Mouse (Mus musculus): ENCODE measurements around the gene Nthl1.

Nthl1 gene

GRCm38 (mm10) chr17:24625472-24625871, 7.0 kb upstream of the Nthl1 start:
- intact Hi-C loops (cut with DNase I), result no loop called here

DNA sequence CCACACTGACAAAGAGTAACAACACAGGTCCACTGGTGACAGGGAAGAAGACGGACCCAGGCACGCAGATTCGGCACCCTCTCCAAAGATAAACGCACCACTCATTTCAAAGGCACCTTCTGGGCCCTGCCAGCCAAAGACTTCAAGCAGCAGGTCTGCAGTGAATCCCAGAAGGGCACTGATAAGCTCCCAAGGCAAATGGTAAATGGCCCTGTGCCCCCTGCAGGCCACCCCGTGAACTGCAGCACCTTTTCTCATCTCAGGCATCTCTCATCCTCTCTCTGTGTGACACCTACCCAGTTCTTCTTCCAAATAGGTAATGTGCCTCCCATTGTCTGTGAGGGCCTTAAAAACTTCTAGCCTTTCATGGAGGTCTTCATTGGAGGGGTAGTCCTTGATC, 3.8 kb upstream of the Nthl1 start:
- intact Hi-C loops (cut with DNase I), result no loop called here

- intact Hi-C loops (cut with DNase I), result no loop called here
Measured at GRCm38 (mm10) chr17:24630072-24630471, 2.4 kb upstream of the Nthl1 start.

GRCm38 (mm10) chr17:24632813-24633449, 451 bp downstream of the Nthl1 start:
- intact Hi-C loops (cut with DNase I), result no loop called here

DNA sequence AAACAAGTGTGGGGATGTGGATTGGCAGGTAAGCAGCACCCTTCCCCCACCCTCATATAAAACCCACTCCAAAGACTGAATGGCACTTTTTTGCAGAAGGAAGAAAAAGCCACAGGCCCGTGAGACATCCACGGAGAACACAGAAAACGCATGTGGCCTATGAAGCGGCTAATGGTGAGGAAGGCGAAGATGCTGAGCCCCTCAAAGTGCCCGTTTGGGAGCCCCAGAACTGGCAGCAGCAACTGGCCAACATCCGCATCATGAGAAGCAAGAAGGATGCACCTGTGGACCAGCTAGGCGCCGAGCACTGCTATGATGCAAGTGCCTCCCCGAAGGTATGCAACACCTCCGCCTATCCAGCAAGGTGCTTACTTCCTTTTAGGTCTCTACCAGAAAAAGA, 1.4 kb downstream of the Nthl1 start:
- intact Hi-C loops (cut with DNase I), result no loop called here

GRCm38 (mm10) chr17:24635024-24635423, 2.5 kb downstream of the Nthl1 start:
- intact Hi-C loops (cut with DNase I), result no loop called here

DNA sequence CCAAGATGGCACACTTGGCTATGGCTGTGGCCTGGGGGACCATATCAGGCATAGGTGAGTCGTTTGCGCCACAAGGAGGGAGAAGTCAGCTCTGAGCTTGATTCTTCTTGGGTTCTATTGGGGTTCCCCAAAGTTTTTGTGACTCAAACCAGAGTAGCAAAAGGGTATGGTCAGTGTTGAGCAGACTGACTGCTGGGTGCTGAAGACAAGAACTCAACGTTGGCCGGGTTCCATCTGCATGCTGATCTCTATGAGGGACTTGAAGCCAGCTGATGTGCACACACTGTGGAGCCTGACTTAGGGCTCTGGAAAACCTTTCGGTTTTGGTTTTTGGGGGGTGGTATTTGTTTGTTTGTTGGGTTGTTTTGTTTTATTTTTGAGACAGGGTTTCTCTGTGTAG, 3.2 kb downstream of the Nthl1 start:
- intact Hi-C loops (cut with DNase I), result no loop called here

DNA sequence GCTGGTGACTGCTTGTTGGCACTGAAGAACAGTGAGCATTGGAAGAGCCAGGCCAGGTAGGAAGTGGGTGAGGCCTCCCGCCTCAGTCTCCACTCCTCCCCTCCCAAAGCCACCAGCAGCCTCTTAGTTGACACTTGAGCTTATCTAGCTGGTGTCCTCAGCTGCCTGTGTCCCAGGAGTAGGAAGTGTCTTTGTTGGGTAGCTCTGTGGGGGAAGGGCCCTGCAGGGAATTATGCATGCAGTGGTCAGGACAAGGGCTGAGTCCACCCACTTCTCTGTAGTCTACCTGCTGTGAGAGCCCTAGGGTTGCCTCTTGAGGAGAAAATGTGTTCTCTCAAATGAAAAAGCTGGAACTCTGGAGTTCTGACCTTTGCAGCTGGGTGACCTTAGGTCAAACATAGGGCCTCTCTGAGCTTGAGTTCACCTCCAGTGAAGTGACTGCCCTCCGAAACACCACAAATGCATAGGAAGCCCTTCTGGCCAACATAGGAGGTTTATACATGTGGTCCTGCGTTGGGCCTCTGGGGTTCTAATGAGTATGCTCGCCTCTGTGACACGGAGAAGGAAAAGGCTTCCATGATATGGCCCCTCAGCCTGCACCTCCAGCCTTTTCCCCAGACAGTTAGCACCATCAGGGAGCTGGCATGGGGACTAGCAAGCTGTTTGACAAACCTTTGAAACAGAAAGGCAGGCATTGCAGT, 4.5 kb downstream of the Nthl1 start:
- intact Hi-C loops (cut with DNase I), result no loop called here

GRCm38 (mm10) chr17:24638214-24638613, 5.7 kb downstream of the Nthl1 start:
- intact Hi-C loops (cut with DNase I), result no loop called here

DNA sequence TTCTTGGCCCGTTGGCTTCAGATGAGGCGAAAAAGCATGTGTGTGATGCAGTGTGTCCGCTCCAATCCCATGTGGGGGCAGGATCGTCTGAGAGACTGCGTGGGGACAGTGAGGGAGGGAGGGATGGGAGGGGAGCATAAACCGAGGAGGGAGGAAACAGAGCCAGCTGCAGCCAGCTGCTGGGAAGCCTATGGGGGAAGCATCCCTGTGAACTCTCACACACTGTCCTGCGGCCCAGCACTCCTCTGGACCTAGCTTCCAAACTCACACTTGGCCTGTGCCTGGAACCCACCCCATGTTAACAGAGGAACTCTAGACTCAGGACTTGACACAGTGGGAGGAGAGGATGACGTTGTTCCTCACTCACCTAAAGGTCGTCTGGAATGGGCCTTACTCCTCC, 6.4 kb downstream of the Nthl1 start:
- intact Hi-C loops (cut with DNase I), result no loop called here

DNA sequence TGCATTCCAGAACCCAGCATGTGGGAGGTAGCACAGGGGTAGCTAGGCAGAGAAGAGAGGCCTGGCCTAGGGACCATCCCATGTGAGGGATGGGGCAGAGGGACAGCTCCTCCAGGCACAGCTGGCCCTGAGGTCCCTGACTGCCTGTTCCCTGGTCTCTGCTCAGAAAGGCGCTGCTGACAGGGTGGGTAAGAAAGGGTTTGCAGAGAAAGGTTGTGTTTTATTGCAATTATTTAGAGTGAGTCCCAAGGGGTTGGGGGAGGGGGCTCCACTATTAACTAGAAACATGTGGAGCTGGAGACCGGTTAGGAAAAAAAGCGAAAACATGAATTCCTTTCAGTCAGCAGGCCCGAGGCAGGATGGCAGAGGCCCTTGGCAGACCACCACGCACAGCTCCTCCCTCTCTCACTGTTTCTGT, 7.1 kb downstream of the Nthl1 start:
- intact Hi-C loops (cut with DNase I), result no loop called here

GRCm38 (mm10) chr17:24640119-24640518, 7.6 kb downstream of the Nthl1 start:
- intact Hi-C loops (cut with DNase I), result no loop called here

- intact Hi-C loops (cut with DNase I), result no loop called here
Measured at GRCm38 (mm10) chr17:24640581-24640980, 8.1 kb downstream of the Nthl1 start.

GRCm38 (mm10) chr17:24641944-24642343, 9.5 kb downstream of the Nthl1 start:
- intact Hi-C loops (cut with DNase I), result no loop called here

DNA sequence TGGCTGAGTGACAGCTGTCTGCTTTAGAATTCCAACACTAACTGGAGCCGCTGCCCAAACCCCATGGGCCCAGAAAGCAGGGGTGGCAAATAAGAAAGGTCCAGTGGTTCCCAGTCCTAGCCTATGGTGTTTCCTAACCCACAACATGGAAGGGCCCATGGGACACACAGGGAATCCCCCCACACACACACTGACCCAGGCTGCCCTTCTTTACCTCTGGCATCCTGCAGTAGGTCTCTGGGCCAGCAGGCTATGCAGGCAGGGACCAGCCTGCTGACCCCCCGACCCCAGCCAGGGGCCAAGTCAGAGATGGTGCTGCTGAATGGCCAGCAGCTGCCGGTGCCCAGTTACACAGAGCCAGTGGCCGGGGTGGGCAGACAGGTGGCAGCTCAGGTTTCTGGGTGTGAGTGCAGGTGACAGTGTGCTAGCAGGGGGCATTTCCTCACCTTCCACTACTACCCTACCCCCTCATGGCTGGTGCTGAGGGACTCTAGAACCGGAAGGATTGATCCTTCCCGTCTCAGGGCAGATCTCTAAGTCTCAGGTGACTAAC, 10.4 kb downstream of the Nthl1 start:
- intact Hi-C loops (cut with DNase I), result no loop called here

DNA sequence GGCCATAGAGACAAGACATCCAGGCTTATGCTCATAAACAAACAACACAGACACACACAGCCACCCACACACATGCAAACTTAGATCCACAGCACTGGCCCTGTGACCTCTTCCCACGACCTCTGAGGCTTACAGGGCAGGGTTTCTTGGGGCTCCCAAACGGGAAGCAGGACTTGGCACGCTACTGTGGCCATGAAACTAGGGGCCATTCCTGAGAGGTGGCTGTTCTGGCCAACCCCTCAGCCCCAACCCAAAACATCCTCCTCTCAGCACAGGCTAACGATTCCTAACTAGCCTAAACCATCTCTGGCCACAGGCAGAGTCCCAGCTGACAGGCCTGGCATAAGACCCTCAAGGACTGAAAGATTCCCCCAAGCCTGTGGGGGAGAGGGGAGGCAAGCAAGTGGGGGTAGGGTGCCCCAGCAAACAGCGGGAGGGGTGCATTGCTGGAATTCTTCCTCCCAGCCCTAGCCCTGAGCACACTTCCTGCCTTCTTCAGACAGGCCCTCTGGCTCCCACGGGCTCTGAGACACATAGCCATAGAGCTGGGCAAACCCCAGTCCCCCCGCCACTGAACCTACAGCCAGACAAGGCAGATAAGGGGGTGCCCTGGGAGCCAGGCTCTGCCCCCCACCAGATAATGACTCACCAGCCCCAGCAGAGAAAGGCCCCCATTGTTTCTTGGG, 11.7 kb downstream of the Nthl1 start:
- intact Hi-C loops (cut with DNase I), result no loop called here

GRCm38 (mm10) chr17:24644875-24645721, 12.6 kb downstream of the Nthl1 start:
- intact Hi-C loops (cut with DNase I), result no loop called here

DNA sequence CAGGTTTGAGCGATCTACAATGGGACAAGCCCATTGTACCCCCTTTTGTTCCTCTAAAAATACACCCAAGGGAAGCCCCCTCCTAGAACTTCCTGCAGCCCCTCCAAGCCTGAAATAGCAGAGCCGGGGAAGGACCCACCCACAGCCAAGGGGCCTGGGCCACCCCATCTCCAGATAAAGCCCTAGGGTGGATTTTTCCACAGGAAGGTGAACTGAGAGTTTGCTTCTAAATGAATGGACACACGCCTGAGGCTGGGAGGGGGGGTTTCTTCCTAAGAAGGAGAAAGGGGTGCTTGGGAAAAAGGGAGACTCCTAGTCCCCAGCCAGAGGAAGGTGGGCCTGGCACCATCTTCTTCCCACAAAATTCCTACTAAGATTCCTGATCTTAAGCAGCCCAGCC, 13.4 kb downstream of the Nthl1 start:
- intact Hi-C loops (cut with DNase I), result no loop called here

DNA sequence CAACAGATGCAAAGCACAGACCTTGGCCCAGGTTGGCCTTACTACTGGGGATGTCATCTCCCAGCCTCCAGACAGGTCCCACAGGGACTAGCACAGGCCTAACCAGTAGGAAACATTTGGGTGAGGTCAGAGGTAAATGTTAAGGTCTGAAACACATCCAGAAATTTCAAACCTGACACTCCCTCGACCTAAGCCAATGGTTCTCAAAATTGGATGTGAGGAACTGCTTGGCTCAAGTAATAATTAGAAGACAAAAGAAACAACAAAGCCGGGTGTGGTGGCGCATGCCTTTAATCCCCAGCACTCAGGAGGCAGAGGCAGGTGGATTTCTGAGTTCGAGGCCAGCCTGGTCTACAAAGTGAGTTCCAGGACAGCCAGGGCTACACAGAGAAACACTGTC, 13.9 kb downstream of the Nthl1 start:
- intact Hi-C loops (cut with DNase I), result no loop called here

GRCm38 (mm10) chr17:24647493-24647892, 15.0 kb downstream of the Nthl1 start:
- intact Hi-C loops (cut with DNase I), result no loop called here

- intact Hi-C loops (cut with DNase I), result no loop called here
Measured at GRCm38 (mm10) chr17:24648731-24649377, 16.4 kb downstream of the Nthl1 start.
